Mouse (Mus musculus) left cerebral cortex, adult 2 months (tissue): ENCODE results near the gene Crisp4. TPM values are rescaled to one million over a fixed set of nuclear protein-coding genes. Genes with fewer than 3 reads are reported as not detected.

Source experiments
- DNase-seq, 2 experiments: peaks; one replicate each; pipeline ENCODE4 v3.0.0; 2021 to 2022; ENCODE audit warnings: low spot score in 2 of 2, mixed read lengths in 1 of 2; ENCODE audit errors: extremely low spot score in 1 of 2
- H3K27ac ChIP-seq: fragments of 200-600 bp; 2 replicates; pipeline ENCODE4 v1.8.1; 2022
- H3K4me3 ChIP-seq: fragments of 200-600 bp; 2 replicates; pipeline ENCODE4 v1.8.1; 2022
- CTCF ChIP-seq: fragments of 200-600 bp; IDR thresholded peaks from 2 replicates; pipeline ENCODE4 v1.8.1; 2022; ENCODE audit warnings: antibody characterized with exemption, mild to moderate bottlenecking, moderate library complexity
- intact Hi-C: fragments of 180-260 bp; cut with DNase I; formaldehyde crosslinking; loops from one replicate; pipeline ENCODE4 v1.15.1; 2025
- total RNA-seq, 2 experiments: library from RNA; stranded (reverse); gene quantifications; 2 replicates each; pipeline ENCODE4 v1.2.3; 2021

Crisp4 gene
- total RNA-seq, 2 experiments from 2014 or later: not detected

DNA sequence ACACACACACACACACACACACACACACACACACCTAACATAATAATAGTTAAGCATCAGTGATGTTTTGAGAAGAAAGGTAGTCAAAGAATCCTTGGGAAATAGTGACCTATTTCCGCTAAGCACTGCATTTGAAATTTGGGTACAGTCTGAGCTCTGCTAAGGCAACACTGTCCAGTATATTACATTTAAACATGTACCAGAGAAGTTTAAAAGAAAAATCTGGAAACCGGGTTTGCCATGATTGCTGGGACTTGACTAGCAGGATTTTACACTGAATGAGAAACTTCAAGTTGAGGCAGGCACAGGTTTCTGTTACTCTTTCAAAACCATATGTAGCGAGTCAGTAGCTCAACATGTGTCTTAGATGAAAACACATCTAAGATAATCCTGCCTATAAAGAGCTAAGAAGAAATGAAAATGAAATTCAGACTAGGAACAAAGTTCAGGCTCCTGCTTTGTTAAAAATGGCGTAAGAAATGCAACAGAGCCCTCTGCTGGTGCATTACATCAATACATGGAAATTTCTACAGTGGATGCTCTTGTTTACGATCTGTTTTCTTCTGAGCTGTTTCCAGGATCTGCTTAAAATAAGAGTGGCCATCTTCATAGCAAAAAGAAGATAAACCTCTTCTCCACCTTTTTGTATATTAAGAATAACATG is 39.7 kb downstream of the Crisp4 start:
- peak in 1 of 2 experiments; percentile 19 for DNase-seq
- Histone ChIP-seq H3K27ac (no peak overlapping the region), H3K4me3 (no peak overlapping the region)
- TF ChIP-seq CTCF: peak; percentile 71
- intact Hi-C loops: loop anchor here (1.0 kb wide), 2 partner anchors 126 to 943 kb away; no protein-coding TSS in a partner anchor

DNA sequence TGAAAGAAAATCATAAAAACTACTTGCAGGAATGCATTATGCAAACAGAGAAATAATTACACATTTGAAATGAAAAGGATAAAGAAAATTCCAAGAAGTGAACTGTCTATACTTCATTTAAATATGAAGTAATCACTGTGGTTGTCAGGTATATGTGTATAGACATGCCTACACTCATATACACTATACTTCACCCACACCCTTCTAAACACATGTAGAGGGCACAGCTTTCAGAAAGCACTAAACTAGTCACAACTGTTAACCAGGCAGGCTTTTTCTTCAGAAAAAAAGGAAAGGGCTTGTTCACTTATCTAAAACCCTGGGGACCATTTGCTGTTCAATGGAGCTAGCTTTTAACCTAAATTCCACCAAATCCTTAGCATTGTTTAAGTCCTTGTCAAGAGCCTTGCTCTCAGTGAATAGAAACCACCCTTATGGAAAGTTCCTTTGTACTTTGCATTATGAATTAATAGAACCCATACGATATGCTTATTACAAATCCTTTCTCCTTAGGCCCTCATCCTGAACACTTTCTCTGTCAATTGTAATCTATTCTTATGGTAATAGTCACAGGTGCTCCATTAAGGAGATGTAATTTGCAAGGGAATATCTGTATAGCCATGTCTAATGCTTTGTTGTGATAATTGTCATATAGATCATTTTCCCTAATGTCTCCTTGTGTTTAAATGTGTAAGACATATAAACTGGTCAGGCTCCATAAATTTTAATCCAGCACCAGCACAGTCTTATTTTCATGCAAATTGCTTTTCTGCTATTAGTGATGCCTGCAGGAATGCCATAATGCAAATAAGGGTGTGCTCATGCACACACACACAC is 40.5 kb downstream of the Crisp4 start:
- DNase-seq: no peak
- no peak for TF ChIP-seq CTCF
- intact Hi-C loops: loop anchor here (1.0 kb wide), 1 partner anchor 125 kb away; no protein-coding TSS in a partner anchor
- H3K4me3 ChIP-seq: no peak overlapping the region
- no peak overlapping the region for H3K27ac ChIP-seq

Other genes with a start within 250 kb of the Crisp4 start
- not detected for gene Defb18, start 91.5 kb upstream of the Crisp4 start, total RNA-seq
- not detected for gene Defb41, start 119.2 kb upstream of the Crisp4 start, total RNA-seq